Mouse (Mus musculus) right cerebral cortex, adult 2 months (tissue): ENCODE measurements at regions not wholly inside any gene's neighbourhood (a gene's known extent, or its start where the extent isn't known, plus 50 kb on each side); places are given as distances from the start of the nearest gene placed in this dataset.

Source experiments
- DNase-seq, 2 experiments: peaks; one replicate each; pipeline ENCODE4 v3.0.0; 2021 to 2022; ENCODE audit warnings: low spot score in 2 of 2

- DNase-seq: no peak
These were observed 751.4 kb downstream of the Hace1 start for GRCm38 (mm10) chr10:46329052-46329451.

DNA sequence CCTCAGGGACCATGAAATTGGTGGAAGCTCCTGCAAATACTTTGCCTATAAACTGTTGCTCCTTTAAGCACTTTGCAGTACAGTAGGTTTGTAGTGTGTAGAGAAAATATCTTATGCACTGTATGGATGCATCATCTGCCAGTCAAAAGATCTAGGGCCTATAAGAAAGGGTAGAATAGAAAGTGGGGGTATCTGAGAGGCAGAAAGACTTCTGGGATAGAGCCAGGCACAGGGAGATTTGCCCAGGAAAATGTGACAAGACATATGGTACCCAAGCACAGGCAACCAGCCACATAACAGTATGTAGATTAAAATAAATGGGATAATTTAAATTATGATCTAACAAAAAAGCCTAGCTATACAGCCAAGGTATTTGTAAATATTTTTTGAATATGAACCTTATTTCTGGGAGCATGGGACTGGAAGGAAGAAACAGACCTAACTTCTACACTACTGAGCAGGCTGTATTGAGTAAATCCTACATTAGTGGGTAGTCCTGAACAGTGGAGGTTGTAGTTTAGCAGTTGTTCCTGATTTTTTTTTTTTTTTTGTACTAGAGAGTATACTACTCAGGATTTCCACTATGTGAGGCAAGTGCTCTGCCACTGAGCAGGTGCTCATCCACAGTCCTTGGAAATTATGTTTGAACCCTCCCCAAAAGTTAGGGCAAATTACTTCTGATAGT, 754.1 kb downstream of the Hace1 start:
- DNase-seq: no peak

DNA sequence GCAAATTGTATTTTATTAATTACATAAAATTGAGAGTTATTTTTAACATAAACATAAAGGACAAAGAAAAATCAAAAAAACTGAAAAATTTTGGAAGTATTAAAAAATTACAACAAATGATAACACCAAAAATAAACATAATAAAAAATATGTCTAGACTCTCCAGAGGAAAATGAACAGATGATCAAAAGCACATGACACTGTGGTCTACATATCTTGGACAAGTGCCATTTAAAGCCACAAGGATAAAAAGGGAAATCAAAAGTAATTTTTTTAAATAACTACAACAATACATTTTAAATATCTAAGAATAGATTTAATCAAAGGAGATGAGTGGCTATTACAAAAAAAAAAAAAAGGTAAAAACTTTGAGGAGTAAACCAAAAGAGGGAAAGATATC, 755.6 kb downstream of the Hace1 start:
- DNase-seq: no peak

GRCm38 (mm10) chr10:46345315-46345714, 767.7 kb downstream of the Hace1 start:
- peak in 1 of 2 experiments; percentile 5 for DNase-seq

DNA sequence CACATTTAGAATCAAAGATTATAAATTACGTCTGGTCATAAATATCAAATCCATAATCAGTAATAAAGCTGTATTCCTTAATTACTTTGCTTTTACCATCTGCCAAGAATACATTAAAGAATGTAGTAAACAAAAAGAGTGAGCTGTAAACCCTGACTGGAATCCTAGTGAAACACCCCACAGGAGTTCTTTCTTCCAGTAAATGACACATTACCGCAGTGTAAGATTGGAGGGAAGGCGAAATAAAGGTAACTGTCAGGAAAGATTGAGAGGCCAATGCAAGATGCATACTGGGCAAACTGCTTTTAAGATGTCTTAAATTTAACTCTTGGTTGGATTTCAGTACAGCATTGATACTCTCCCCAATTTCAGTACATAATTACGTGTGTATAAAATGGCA, 772.0 kb downstream of the Hace1 start:
- DNase-seq: no peak

GRCm38 (mm10) chr10:46350196-46350595, 772.6 kb downstream of the Hace1 start:
- no peak for DNase-seq

DNA sequence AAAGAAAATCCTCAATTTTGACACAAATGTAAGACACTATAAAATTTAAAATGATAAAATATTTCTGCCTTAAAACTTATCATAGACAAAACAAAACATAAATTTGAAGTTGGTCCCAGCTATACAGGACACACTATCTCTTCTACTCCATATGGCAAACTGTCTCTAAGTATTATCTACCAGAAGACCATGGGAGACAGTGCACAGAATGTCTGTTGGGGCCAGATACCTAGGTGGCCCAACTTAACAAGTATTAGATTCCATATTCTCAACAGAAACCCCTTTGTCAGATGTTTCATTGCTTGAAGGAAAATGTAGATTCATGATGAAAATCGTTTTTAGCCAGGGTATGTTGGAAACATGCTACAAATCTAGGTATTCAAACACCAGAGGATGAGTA, 779.1 kb downstream of the Hace1 start:
- DNase-seq: no peak

- no peak for DNase-seq
These were observed 796.3 kb downstream of the Hace1 start for GRCm38 (mm10) chr10:46373715-46374475.

- DNase-seq: no peak
These were observed 797.0 kb downstream of the Hace1 start for GRCm38 (mm10) chr10:46374646-46375045.

DNA sequence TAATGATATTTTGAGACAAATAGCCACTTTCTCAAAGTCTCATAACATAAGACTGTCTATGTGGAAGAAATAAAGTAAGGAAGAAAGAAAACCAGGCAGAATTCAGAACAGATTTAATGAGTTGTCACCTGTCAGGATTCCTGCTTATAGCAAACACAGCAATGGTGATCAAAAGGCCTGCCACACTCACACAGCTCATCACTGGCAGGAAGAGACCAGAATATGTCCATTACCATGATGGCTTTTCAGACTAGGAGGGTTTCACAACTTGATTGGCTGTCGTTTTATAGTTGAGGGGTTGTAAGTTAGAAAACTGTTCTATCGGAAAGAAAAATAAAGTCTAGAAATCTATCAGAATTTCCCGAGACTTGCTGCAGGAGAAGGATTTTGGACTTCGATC, 819.5 kb downstream of the Hace1 start:
- no peak for DNase-seq

- no peak for DNase-seq
These were observed 826.3 kb downstream of the Hace1 start for GRCm38 (mm10) chr10:46403883-46404282.
